ENCODE assay signal across 11 mouse cellular contexts in genomic region chr11:43495037-43495436, GRCm38 (mm10). TPM values are rescaled to one million over a fixed set of nuclear protein-coding genes. Genes with fewer than 3 reads are reported as not detected.
DNase-seq lines count a peak whose midpoint lies in the region; ATAC-seq and TF ChIP-seq lines count a peak whose summit lies in the region.
"Had no signal": no experiment of that assay in that cellular context is flagged by ENCODE, and none has a peak within 500 bp of the region (broad histone marks: within the 10 kb centered on the region; RNA-seq: fewer than 3 reads in every experiment).

No protein-coding gene starts in this region.

- H3K4me3 ChIP-seq in heart, embryonic 12.5 days: no peak overlapping the region
- no peak overlapping the region for H3K4me3 ChIP-seq in liver, embryonic 14.5 days (ENCODE audit: insufficient read depth in 1 of 2, low read depth in 2 of 2, low read length in 2 of 2)
- no peak overlapping the region for H3K4me3 ChIP-seq in liver, embryonic 12.5 days
- H3K4me3 ChIP-seq in cortical plate, adult 2 months (ENCODE audit: insufficient read depth, low read length): no peak overlapping the region
- no peak overlapping the region for H3K4me3 ChIP-seq in neural tube, embryonic 14.5 days (ENCODE audit: low read depth, low read length)
- H3K4me3 ChIP-seq: gastrocnemius, adult 2 months; liver, embryonic 13.5 days had no signal

- peak; percentile 18; the same call in 1 of the 2 replicates for ATAC-seq in heart, embryonic 12.5 days (ENCODE audit: insufficient number of reproducible peaks, low FRiP score)
- no peak for ATAC-seq in liver, embryonic 14.5 days (ENCODE audit: insufficient read depth)
- ATAC-seq in liver, embryonic 12.5 days: no peak
- 0 out of 2 replicates have a peak, but pooled peaks have one; percentile 7 for ATAC-seq in neural tube, embryonic 14.5 days (ENCODE audit: low read depth)

- TF ChIP-seq EP300 in liver, embryonic 14.5 days (IDR thresholded peaks at IDR 0.05; ENCODE audit: low read depth): no peak

- H3K4me2 ChIP-seq in heart, embryonic 12.5 days: no peak overlapping the region
- H3K4me2 ChIP-seq in liver, embryonic 14.5 days (ENCODE audit: low read depth): no peak overlapping the region
- H3K4me2 ChIP-seq in liver, embryonic 12.5 days: no peak overlapping the region
- H3K4me2 ChIP-seq in neural tube, embryonic 14.5 days (ENCODE audit: low read depth, low read length): no peak overlapping the region
- H3K4me2 ChIP-seq: liver, embryonic 13.5 days had no signal

- no peaks in the 10 kb centered on the region for H3K27me3 ChIP-seq in heart, embryonic 12.5 days (replicated peaks)
- no peaks in the 10 kb centered on the region for H3K27me3 ChIP-seq in liver, embryonic 14.5 days (ENCODE audit: control insufficient read depth, insufficient read depth, low read length)
- H3K27me3 ChIP-seq in liver, embryonic 12.5 days (replicated peaks): no peaks in the 10 kb centered on the region
- H3K27me3 ChIP-seq in neural tube, embryonic 14.5 days (ENCODE audit: control insufficient read depth, insufficient read depth, low read length): no peaks in the 10 kb centered on the region
- H3K27me3 ChIP-seq: liver, embryonic 13.5 days had no signal

- 0 out of 2 replicates have a peak, but pooled peaks cover 11% of the 10 kb centered on the region for H3K4me1 ChIP-seq in heart, embryonic 12.5 days (replicated peaks)
- H3K4me1 ChIP-seq in liver, embryonic 14.5 days (replicated peaks; ENCODE audit: control insufficient read depth in 2 of 2, insufficient read depth in 2 of 2, low read length in 1 of 2): no peaks in the 10 kb centered on the region
- no peaks in the 10 kb centered on the region for H3K4me1 ChIP-seq in liver, embryonic 12.5 days
- H3K4me1 ChIP-seq in cortical plate, adult 2 months (ENCODE audit: control insufficient read depth, insufficient read depth, low read length): no peaks in the 10 kb centered on the region
- no peaks in the 10 kb centered on the region for H3K4me1 ChIP-seq in neural tube, embryonic 14.5 days (ENCODE audit: control insufficient read depth, insufficient read depth, low read length)
- H3K4me1 ChIP-seq: liver, embryonic 13.5 days had no signal

- WGBS in heart, embryonic 12.5 days: 40% methylated on average over 8 of the region's 8 CpGs
- 54% methylated on average over 8 of the region's 8 CpGs for WGBS in liver, embryonic 14.5 days (ENCODE audit: insufficient replicate concordance)
- 50% methylated on average over 8 of the region's 8 CpGs for WGBS in liver, embryonic 12.5 days (ENCODE audit: insufficient replicate concordance)
- WGBS in neural tube, embryonic 14.5 days: 54% methylated on average over 8 of the region's 8 CpGs

- peak; percentile 22 for TF ChIP-seq CTCF in liver, embryonic 14.5 days (IDR thresholded peaks at IDR 0.05; ENCODE audit: low read depth)
- 0 out of 2 replicates have a peak, but pooled peaks have one; percentile 7 for TF ChIP-seq CTCF in cortical plate, adult 2 months (IDR thresholded peaks at IDR 0.05; ENCODE audit: extremely low read depth, insufficient read depth, low read length)

- H3K9ac ChIP-seq in heart, embryonic 12.5 days: no peak overlapping the region
- H3K9ac ChIP-seq in liver, embryonic 14.5 days (replicated peaks): no peak overlapping the region
- H3K9ac ChIP-seq in liver, embryonic 12.5 days: no peak overlapping the region
- no peak overlapping the region for H3K9ac ChIP-seq in neural tube, embryonic 14.5 days (replicated peaks; ENCODE audit: low read depth, low read length)
- H3K9ac ChIP-seq: liver, embryonic 13.5 days had no signal

- no peak for TF ChIP-seq POLR2A in cortical plate, adult 2 months (IDR thresholded peaks at IDR 0.05; ENCODE audit: extremely low read depth, insufficient read depth, low read length)

- H3K36me3 ChIP-seq in heart, embryonic 12.5 days: no peaks in the 10 kb centered on the region
- H3K36me3 ChIP-seq in liver, embryonic 14.5 days (replicated peaks; ENCODE audit: control insufficient read depth, insufficient read depth, low read depth): no peaks in the 10 kb centered on the region
- no peaks in the 10 kb centered on the region for H3K36me3 ChIP-seq in liver, embryonic 12.5 days
- no peaks in the 10 kb centered on the region for H3K36me3 ChIP-seq in neural tube, embryonic 14.5 days (ENCODE audit: control insufficient read depth, insufficient read depth, low read length)
- H3K36me3 ChIP-seq: liver, embryonic 13.5 days had no signal

- peaks cover 5% of the 10 kb centered on the region; the same call in 1 of the 2 replicates for H3K9me3 ChIP-seq in heart, embryonic 12.5 days (replicated peaks)
- no peaks in the 10 kb centered on the region for H3K9me3 ChIP-seq in liver, embryonic 14.5 days (ENCODE audit: control insufficient read depth, low read length)
- H3K9me3 ChIP-seq in liver, embryonic 12.5 days (replicated peaks): no peaks in the 10 kb centered on the region
- H3K9me3 ChIP-seq in neural tube, embryonic 14.5 days (ENCODE audit: control insufficient read depth, low read length): no peaks in the 10 kb centered on the region
- H3K9me3 ChIP-seq: liver, embryonic 13.5 days had no signal

- DNase-seq in heart, adult 8-10 months (ENCODE audit: low spot score): no peak
- no peak for DNase-seq in liver, embryonic 14.5 days (ENCODE audit: low read depth in 3 of 3, low spot score in 3 of 3)
- no peak for DNase-seq in yolk sac, embryonic 10.5 days (ENCODE audit: low spot score)
- DNase-seq in cerebellum, postnatal 25 days: no peak
- DNase-seq: liver, embryonic 13.5 days had no signal

- H3K27ac ChIP-seq in heart, embryonic 12.5 days (ENCODE audit: poor library complexity, severe bottlenecking): no peak overlapping the region
- H3K27ac ChIP-seq in liver, embryonic 14.5 days: no peak overlapping the region
- H3K27ac ChIP-seq in liver, embryonic 12.5 days: no peak overlapping the region
- no peak overlapping the region for H3K27ac ChIP-seq in cortical plate, adult 2 months (ENCODE audit: insufficient read depth, low read length)
- H3K27ac ChIP-seq in neural tube, embryonic 14.5 days (ENCODE audit: low read depth, low read length): no peak overlapping the region
- H3K27ac ChIP-seq: gastrocnemius, adult 2 months; liver, embryonic 13.5 days had no signal

RNA-seq across cellular contexts. Expression of gene C1qtnf2, which starts 21.0 kb away (rescaled TPM):
- polyA plus RNA-seq in heart, embryonic 12.5 days (2016; fragmentation: Nextera tagmentation; extraction: Ambion mirVana): 2.0 TPM in 2 replicates
- 1 to 10 TPM; 3.6 to 5.2 (median 4.0) TPM for total RNA-seq in heart, adult 8-10 months (2022)
- 0.18 and 0.41 TPM in 2 replicates for polyA plus RNA-seq in liver, embryonic 14.5 days (2012; rRNA removed)
- polyA plus RNA-seq in liver, embryonic 14.5 days (2014; fragmentation: Nextera tagmentation; extraction: Ambion mirVana): 0.20 and 0.32 TPM in 2 replicates
- polyA plus RNA-seq in liver, embryonic 12.5 days (2016; fragmentation: Nextera tagmentation; extraction: Ambion mirVana): 0.29 and 0.42 TPM in 2 replicates
- 2.1 and 3.7 TPM in 2 replicates for polyA plus RNA-seq in cortical plate, adult 2 months (2012; rRNA removed)
- 3.6 and 13.2 TPM in 2 replicates for polyA plus RNA-seq in neural tube, embryonic 14.5 days (2014; fragmentation: Nextera tagmentation; extraction: Ambion mirVana)
- total RNA-seq: monocyte, adult 5-6 weeks had no signal

RNA-seq across cellular contexts. Expression of gene Ccnjl, which starts 33.5 kb away (rescaled TPM):
- polyA plus RNA-seq in heart, embryonic 12.5 days (2016; fragmentation: Nextera tagmentation; extraction: Ambion mirVana): 18.9 and 22.9 TPM in 2 replicates
- 1 to 10 TPM in 3 of 4 experiments, under 1 TPM in 1; 0.87 to 2.2 (median 1.4) TPM for total RNA-seq in heart, adult 8-10 months (2022)
- polyA plus RNA-seq in liver, embryonic 14.5 days (2012; rRNA removed): 0.79 and 0.91 TPM in 2 replicates
- polyA plus RNA-seq in liver, embryonic 14.5 days (2014; fragmentation: Nextera tagmentation; extraction: Ambion mirVana): 1.2 and 1.5 TPM in 2 replicates
- 5.4 and 5.6 TPM in 2 replicates for polyA plus RNA-seq in liver, embryonic 12.5 days (2016; fragmentation: Nextera tagmentation; extraction: Ambion mirVana)
- polyA plus RNA-seq in cortical plate, adult 2 months (2012; rRNA removed): 1.7 and 2.3 TPM in 2 replicates
- 9.5 and 14.5 TPM in 2 replicates for polyA plus RNA-seq in neural tube, embryonic 14.5 days (2014; fragmentation: Nextera tagmentation; extraction: Ambion mirVana)
- total RNA-seq: monocyte, adult 5-6 weeks had no signal

Comparison
In these comparisons a context has a peak if more than half of its experiments do, and no peak if none do; other contexts are left out.
1. ATAC-seq: peak in heart, embryonic 12.5 days (single experiment) and neural tube, embryonic 14.5 days (single experiment); none in liver, embryonic 14.5 days (single experiment) and liver, embryonic 12.5 days (single experiment).